Mouse (Mus musculus) stomach, embryonic 16.5 days (tissue): ENCODE data around the gene Olfr1354. TPM values are rescaled to one million over a fixed set of nuclear protein-coding genes. Genes with fewer than 3 reads are reported as not detected.
"Not testable (repeated sequence)": the region's sequence is repeated elsewhere in the genome, so short reads cannot be mapped to it uniquely, and the experiment has no call there.

ENCODE experiments used
- ATAC-seq: fragments of 200-750 bp; cut with Nextera tagmentation; 2 replicates; pipeline ENCODE4 v1.8.0; 2017; ENCODE audit warnings: moderate number of reproducible peaks, moderate TSS enrichment; ENCODE audit not compliant: insufficient read depth, low FRiP score
- H3K27ac ChIP-seq: fragments of 300-500 bp; sonication (generic); 2 replicates; pipeline ENCODE4 v1.5.1; 2014; ENCODE audit warnings: low read length
- H3K27me3 ChIP-seq: fragments of 300-500 bp; sonication (generic); 2 replicates; pipeline ENCODE4 v1.6.1; 2014; ENCODE audit warnings: low read length, control low read depth, mixed read lengths; ENCODE audit not compliant: control insufficient read depth, insufficient read depth
- H3K36me3 ChIP-seq: fragments of 300-500 bp; sonication (generic); 2 replicates; pipeline ENCODE4 v1.6.1; 2014; ENCODE audit warnings: low read length; ENCODE audit not compliant: control insufficient read depth, insufficient read depth
- H3K4me1 ChIP-seq: fragments of 300-500 bp; sonication (generic); 2 replicates; pipeline ENCODE4 v1.6.1; 2014; ENCODE audit warnings: low read length, control low read depth, mixed read lengths; ENCODE audit not compliant: control insufficient read depth, insufficient read depth
- H3K4me2 ChIP-seq: fragments of 300-500 bp; sonication (generic); 2 replicates; pipeline ENCODE4 v1.6.1; 2014; ENCODE audit warnings: low read depth, low read length, mixed read lengths
- H3K4me3 ChIP-seq: fragments of 300-500 bp; sonication (generic); replicated peaks from 2 replicates; pipeline ENCODE4 v1.5.1; 2014; ENCODE audit warnings: mild to moderate bottlenecking, low read length
- H3K9ac ChIP-seq: fragments of 300-500 bp; sonication (generic); 2 replicates; pipeline ENCODE4 v1.6.1; 2014; ENCODE audit warnings: low read length
- H3K9me3 ChIP-seq: fragments of 300-500 bp; sonication (generic); replicated peaks from 2 replicates; pipeline ENCODE4 v1.6.1; 2016; ENCODE audit warnings: low read length, control low read depth; ENCODE audit not compliant: control insufficient read depth
- WGBS: fragments of 180-500 bp; shearing (Covaris S2); extraction: QIAGEN DNeasy Blood & Tissue Kit; methylation state at CpG from one replicate; pipeline ENCODE4 v1.1.7; 2014; 5-methylcytosine and 5-hydroxymethylcytosine counted together
- polyA plus RNA-seq: library from polyadenylated mRNA; unstranded; fragments of >200 nt; fragmentation: Nextera tagmentation; extraction: Ambion mirVana; gene quantifications from 2 replicates; pipeline ENCODE4 v1.2.1, GENCODE M21; 2015

The Olfr1354 gene
- polyA plus RNA-seq: not detected in 2 replicates

DNA sequence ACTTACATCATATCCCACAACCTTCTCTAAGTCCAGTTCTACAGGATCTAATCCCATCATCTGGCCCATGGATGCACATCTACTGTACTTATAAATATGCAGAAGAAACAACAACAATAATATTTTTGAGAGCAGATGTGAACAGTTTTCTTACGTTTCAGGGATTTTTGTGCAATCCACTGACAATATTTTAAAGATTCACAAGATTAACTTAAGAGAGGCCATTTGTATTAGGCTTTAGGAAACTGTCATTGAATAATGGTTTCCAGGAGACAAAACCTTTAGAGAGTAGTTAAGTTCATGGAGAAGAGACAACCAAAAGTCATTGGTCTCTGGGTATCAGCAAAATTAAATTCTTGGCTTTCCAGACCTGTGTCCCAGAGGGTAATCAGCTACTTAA is at the start of gene Olfr1354:
TSS of gene Olfr1354 (plus strand) at position 301 of the 400 bp plus-strand sequence.
- ATAC-seq, H3K27me3 ChIP-seq, H3K36me3 ChIP-seq, H3K4me2 ChIP-seq, H3K9ac ChIP-seq, H3K9me3 ChIP-seq, H3K4me3 ChIP-seq, H3K27ac ChIP-seq, H3K4me1 ChIP-seq: not testable (repeated sequence)
- WGBS: 82% methylated on average over 1 of the region's 1 CpGs

DNA sequence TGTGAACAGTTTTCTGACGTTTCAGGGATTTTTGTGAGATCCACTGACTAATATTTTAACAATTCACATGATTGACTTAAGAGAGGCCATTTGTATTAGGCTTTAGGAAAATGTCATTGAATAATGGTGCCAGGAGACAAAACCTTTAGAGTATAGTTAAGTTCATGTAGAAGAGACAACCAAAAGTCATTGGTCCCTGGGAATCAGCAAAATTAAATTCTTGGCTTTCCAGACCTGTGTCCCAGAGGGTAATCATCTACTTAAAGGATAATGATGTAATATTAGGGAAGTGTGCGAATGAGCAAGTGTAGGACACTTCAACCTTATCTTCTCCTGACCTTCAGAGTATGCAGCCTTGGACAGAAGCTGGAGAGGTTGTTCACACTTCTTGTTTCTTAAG is 37.7 kb upstream of the Olfr1354 start, which contains the start of gene Olfr1355:
TSS of gene Olfr1355 (plus strand) at position 301 of the 400 bp plus-strand sequence.
- 60% methylated on average over 2 of the region's 2 CpGs for WGBS
- Histone ChIP-seq H3K4me3 (no peak within 1 kb of the TSS), H3K36me3 (no peaks in the 10 kb centered on the region), H3K4me2 (no peak within 1 kb of the TSS), H3K4me1 (no peaks in the 10 kb centered on the region), H3K9me3 (no peaks in the 10 kb centered on the region), H3K9ac (no peak within 1 kb of the TSS), H3K27ac (no peak within 1 kb of the TSS), H3K27me3 (no peaks in the 10 kb centered on the region)
- ATAC-seq: no peak

DNA sequence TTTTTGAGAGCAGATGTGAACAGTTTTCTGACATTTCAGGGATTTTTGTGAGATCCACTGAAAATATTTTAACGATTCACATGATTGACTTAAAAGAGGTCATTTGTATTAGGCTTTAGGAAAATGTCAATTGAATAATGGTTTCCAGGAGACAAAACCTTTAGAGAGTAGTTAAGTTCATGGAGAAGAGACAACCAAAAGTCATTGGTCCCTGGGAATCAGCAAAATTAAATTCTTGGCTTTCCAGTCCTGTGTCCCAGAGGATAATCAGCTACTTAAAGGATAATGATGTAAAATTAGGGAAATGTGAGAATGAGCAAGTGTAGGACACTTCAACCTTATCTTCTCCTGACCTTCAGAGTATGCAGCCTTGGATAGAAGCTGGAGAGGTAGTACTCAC is 37.4 kb downstream of the Olfr1354 start, which contains the start of gene Olfr8:
TSS of gene Olfr8 (plus strand) at position 301 of the 400 bp plus-strand sequence.
- not testable (repeated sequence) for H3K9me3 ChIP-seq, H3K27ac ChIP-seq, H3K4me3 ChIP-seq, H3K9ac ChIP-seq, H3K36me3 ChIP-seq, H3K4me1 ChIP-seq, ATAC-seq, H3K27me3 ChIP-seq, H3K4me2 ChIP-seq
- WGBS: 85% methylated on average over 1 of the region's 1 CpGs

- H3K4me3 ChIP-seq, H3K27ac ChIP-seq, H3K27me3 ChIP-seq, H3K9ac ChIP-seq, H3K36me3 ChIP-seq, H3K9me3 ChIP-seq, H3K4me1 ChIP-seq, H3K4me2 ChIP-seq, ATAC-seq: not testable (repeated sequence)
Observed at GRCm38 (mm10) chr10:78963009-78963408, 50.0 kb downstream of the Olfr1354 start, which contains the start of gene Olfr1353. TSS of gene Olfr1353 (plus strand) at chr10:78963309.

Other genes with a start within 250 kb of the Olfr1354 start
- gene Casp14, start 194.9 kb upstream of the Olfr1354 start, polyA plus RNA-seq: 3.0 and 4.8 TPM in 2 replicates
- not detected in 2 replicates for gene Ccdc105, start 160.1 kb upstream of the Olfr1354 start, polyA plus RNA-seq
- 0.65 and 0.67 TPM in 2 replicates for gene Slc1a6, start 132.7 kb upstream of the Olfr1354 start, polyA plus RNA-seq
- not detected in 2 replicates for gene Olfr1356, start 61.0 kb upstream of the Olfr1354 start, polyA plus RNA-seq
- not detected in 2 replicates for gene Olfr1355, start 37.6 kb upstream of the Olfr1354 start, polyA plus RNA-seq
- gene Olfr8, start 37.5 kb downstream of the Olfr1354 start, polyA plus RNA-seq: not detected in 2 replicates
- not detected in 2 replicates for gene Olfr1353, start 50.1 kb downstream of the Olfr1354 start, polyA plus RNA-seq
- not detected in 2 replicates for gene Olfr1352, start 67.9 kb downstream of the Olfr1354 start, polyA plus RNA-seq
- not detected in 2 replicates for gene Olfr1351, start 99.3 kb downstream of the Olfr1354 start, polyA plus RNA-seq
- not detected in 2 replicates for gene Olfr57, start 115.6 kb downstream of the Olfr1354 start, polyA plus RNA-seq
- gene 2610008E11Rik, start 184.4 kb downstream of the Olfr1354 start, polyA plus RNA-seq: 21.6 and 22.7 TPM in 2 replicates
- not detected in 2 replicates for gene Vmn2r80, start 235.6 kb downstream of the Olfr1354 start, polyA plus RNA-seq